Mouse (Mus musculus) hindbrain, embryonic 15.5 days (tissue): ENCODE measurements around the gene Map3k1. TPM values are rescaled to one million over a fixed set of nuclear protein-coding genes. Genes with fewer than 3 reads are reported as not detected.

Experiments used
- ATAC-seq: fragments of 200-750 bp; cut with Nextera tagmentation; 2 replicates; pipeline ENCODE4 v1.8.0; 2017; ENCODE audit warnings: low read depth, moderate number of reproducible peaks, moderate TSS enrichment; ENCODE audit not compliant: low FRiP score
- H3K27ac ChIP-seq: fragments of 300-500 bp; sonication (generic); replicated peaks from 2 replicates; pipeline ENCODE4 v1.5.1; 2015; ENCODE audit warnings: mild to moderate bottlenecking, inconsistent platforms
- H3K27me3 ChIP-seq: fragments of 300-500 bp; sonication (generic); 2 replicates; pipeline ENCODE4 v1.6.1; 2015; ENCODE audit warnings: control low read depth, inconsistent platforms
- H3K36me3 ChIP-seq: fragments of 300-500 bp; sonication (generic); 2 replicates; pipeline ENCODE4 v1.6.1; 2015; ENCODE audit warnings: control low read depth, inconsistent platforms
- H3K4me1 ChIP-seq: fragments of 300-500 bp; sonication (generic); replicated peaks from 2 replicates; pipeline ENCODE4 v1.6.1; 2015; ENCODE audit warnings: control low read depth, inconsistent platforms
- H3K4me2 ChIP-seq: fragments of 300-500 bp; sonication (generic); 2 replicates; pipeline ENCODE4 v1.6.1; 2015; ENCODE audit warnings: moderate library complexity, mild to moderate bottlenecking, inconsistent platforms
- H3K4me3 ChIP-seq: fragments of 300-500 bp; sonication (generic); 2 replicates; pipeline ENCODE4 v1.5.1; 2015; ENCODE audit warnings: mild to moderate bottlenecking, inconsistent platforms
- H3K9ac ChIP-seq: fragments of 300-500 bp; sonication (generic); 2 replicates; pipeline ENCODE4 v1.6.1; 2015; ENCODE audit warnings: inconsistent platforms
- H3K9me3 ChIP-seq: fragments of 300-500 bp; sonication (generic); 2 replicates; pipeline ENCODE4 v1.6.1; 2016; ENCODE audit warnings: control low read depth, inconsistent platforms
- WGBS: fragments of 180-500 bp; shearing (Covaris S2); methylation state at CpG from one replicate; pipeline ENCODE4 v1.1.7; 2015; 5-methylcytosine and 5-hydroxymethylcytosine counted together
- polyA plus RNA-seq: library from polyadenylated mRNA; unstranded; fragments of >200 nt; fragmentation: Nextera tagmentation; extraction: Ambion mirVana; gene quantifications from 2 replicates; pipeline ENCODE4 v1.2.1, GENCODE M21; 2015

Map3k1 gene
- polyA plus RNA-seq, 1 experiment from 2014 or later = 11.3 TPM

DNA sequence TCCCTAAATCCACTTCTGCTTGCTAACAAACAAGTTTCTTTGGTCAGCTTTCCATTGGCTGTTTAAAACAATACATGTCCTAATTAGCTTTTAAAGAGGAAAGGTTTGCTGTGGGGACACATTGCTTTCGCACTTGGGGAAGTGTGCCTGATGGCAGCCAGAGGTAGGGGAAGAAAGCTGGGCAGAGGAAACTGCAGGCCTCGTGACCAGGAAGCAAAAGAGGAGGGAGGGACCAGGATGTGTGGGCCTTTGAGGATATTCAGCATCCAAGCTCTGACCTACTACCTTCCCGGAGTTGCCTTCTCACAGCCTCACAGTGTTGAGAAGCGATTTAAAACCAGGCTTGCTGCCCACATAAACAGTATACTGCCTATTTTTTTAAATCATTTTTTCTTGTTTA, 15.4 kb upstream of the Map3k1 start:
- Histone ChIP-seq H3K9me3 (no peaks in the 10 kb centered on the region), H3K36me3 (no peaks in the 10 kb centered on the region), H3K4me3 (no peak overlapping the region), H3K4me2 (no peak overlapping the region), H3K27ac (no peak overlapping the region), H3K9ac (no peak overlapping the region), H3K27me3 (no peaks in the 10 kb centered on the region), H3K4me1 (no peaks in the 10 kb centered on the region)
- 79% methylated on average over 4 of the region's 4 CpGs for WGBS
- ATAC-seq = no peak

DNA sequence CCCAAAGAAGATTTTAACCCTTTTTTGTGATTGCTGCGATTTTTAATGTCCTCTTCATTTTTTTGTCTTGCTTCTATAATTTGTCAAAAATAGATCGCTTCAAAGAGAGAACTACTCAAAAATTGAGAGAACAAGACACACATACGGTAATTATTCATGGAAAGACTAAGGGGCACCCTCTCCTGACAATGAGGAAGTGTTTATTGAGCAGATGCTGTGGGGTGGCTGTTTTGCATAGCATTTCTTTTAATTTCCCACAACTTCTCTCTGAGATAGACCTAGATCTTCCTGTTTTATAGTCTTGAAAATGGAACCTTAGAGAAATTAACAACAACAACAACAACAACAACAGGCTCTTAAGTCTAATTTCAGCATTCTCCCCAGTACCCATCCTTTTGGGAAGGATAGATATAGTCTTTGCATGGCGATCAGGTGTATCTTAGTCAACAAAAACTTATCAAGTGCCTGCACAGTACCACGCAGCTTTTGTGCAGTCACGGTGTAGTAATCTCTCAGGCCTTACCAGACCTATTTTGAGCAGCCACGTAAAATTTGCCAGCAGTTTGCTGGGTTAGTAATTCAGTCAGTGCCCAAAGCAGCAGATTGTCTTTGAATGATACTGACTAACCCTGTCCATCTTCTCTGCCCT, 13.1 kb upstream of the Map3k1 start:
- WGBS = 91% methylated on average over 7 of the region's 7 CpGs
- Histone ChIP-seq H3K4me2 (no peak overlapping the region), H3K9me3 (no peaks in the 10 kb centered on the region), H3K27me3 (no peaks in the 10 kb centered on the region), H3K36me3 (no peaks in the 10 kb centered on the region), H3K4me1 (no peaks in the 10 kb centered on the region), H3K9ac (no peak overlapping the region), H3K4me3 (no peak overlapping the region), H3K27ac (no peak overlapping the region)
- no peak for ATAC-seq

DNA sequence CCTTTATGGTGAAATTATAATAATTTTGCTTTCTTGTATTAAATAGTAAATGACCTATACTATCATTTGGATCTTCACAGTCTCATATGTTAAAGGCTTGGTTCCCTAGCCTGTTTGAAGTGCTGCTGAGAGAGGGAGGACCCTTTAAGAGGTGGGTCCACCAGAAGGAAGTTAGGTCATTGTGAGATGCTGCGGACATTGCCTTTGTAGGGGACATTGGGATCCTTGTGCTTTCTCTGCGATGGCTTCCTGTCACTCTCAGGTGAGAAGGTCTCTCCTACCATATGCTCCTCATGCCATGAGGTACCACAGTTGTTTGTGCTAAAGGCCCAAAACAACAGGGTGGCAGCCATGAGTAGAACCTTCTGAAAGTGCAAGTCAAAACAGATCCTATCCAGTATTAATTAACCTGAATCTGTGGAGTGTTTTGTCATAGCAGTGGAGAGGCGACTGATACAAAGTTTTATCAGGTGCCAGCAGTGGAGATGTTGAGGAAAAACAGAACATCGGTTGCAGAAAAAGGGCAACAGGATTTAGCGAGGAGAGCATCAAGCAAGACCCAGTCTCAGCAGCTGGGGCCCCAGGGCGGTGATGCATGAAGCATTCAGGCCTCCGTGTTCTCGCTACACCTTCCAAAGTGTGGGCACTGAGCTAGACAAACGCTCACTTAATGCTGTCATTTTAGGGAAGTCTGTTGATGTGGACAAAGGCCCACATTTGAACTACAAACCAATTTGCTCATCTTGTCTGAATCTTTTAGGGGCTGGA, 11.0 kb upstream of the Map3k1 start:
- no peak for ATAC-seq
- Histone ChIP-seq H3K9ac (no peak overlapping the region), H3K9me3 (no peaks in the 10 kb centered on the region), H3K27ac (no peak overlapping the region), H3K27me3 (no peaks in the 10 kb centered on the region), H3K4me2 (no peak overlapping the region), H3K36me3 (no peaks in the 10 kb centered on the region), H3K4me1 (no peaks in the 10 kb centered on the region), H3K4me3 (no peak overlapping the region)
- 76% methylated on average over 9 of the region's 9 CpGs for WGBS

DNA sequence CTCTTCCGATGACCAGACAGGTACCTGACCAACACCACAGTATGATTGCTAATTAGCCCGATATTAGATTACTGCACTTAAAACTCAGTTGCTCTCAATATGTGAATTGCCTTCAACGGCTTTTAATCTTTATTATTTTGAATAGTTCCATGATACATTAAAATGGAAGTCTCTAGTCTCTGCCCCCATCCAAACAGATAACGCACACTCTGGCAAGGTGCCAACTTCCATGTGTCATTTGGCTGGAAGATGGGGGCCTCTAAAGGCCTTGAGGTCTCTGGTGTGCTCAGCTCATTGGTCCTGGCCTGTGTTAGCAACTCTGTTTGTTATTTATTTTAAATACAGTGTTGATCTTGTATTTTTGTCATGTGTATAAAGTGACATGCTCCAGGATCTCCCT, 10.3 kb upstream of the Map3k1 start:
- H3K27me3 ChIP-seq = no peaks in the 10 kb centered on the region
- H3K9ac ChIP-seq = no peak overlapping the region
- H3K4me1 ChIP-seq = no peaks in the 10 kb centered on the region
- no peaks in the 10 kb centered on the region for H3K9me3 ChIP-seq
- no peak overlapping the region for H3K4me3 ChIP-seq
- WGBS = 83% methylated on average over 4 of the region's 4 CpGs
- H3K36me3 ChIP-seq = no peaks in the 10 kb centered on the region
- no peak for ATAC-seq
- no peak overlapping the region for H3K4me2 ChIP-seq
- H3K27ac ChIP-seq = no peak overlapping the region

DNA sequence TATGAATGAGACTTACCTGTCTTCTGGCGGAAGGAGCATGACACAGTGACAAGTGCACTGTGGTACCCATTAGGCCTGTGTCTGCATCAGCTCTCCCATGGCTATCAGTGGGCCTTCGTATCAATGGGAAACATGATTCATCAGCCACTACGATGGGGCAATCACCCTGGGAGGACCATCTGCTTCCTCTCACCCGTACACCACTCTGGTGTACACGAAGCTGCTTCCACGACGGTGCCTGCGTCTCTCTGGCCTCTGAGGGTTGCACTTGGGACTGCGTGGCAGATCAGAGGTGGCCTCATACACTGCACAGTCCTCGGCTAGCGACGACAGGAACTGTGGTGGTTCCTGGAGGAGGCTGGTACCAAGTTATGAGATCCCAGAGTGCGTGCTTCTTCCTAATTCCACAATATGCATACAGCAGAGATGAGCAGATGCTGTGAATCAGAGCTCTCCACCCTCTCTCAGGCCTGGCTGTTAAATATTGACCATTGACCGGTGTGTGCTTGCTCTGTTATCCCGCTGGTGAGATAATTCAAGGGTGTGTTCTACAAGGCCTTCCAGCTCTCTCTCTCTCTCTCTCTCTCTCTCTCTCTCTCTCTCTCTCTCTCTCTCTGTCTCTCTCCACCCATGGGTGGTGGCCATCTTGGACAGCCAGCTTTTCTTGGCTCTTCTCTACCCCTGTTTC, 9.6 kb upstream of the Map3k1 start:
- Histone ChIP-seq H3K9me3 (no peaks in the 10 kb centered on the region), H3K9ac (no peak overlapping the region), H3K4me3 (no peak overlapping the region), H3K4me2 (no peak overlapping the region), H3K27me3 (no peaks in the 10 kb centered on the region), H3K4me1 (no peaks in the 10 kb centered on the region), H3K36me3 (no peaks in the 10 kb centered on the region), H3K27ac (no peak overlapping the region)
- no peak for ATAC-seq
- WGBS = 85% methylated on average over 15 of the region's 15 CpGs

DNA sequence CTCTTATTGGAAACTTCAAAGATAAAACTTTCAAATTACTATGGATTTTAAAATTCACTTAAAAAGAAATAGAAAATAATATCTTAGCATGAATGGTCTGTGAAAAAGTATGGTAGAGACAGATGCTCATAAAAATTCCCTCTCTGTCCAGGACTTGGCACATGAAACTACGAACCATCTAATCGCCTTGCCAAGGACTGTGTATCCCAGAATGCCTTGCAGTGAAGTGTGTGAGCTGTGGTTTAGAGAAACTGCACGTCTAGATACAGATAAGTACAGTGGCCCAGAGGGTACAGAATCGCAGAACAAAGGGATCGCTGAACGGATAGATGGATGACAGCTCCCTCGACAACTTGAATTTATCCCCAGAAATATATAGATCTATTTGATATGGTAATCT, 9.0 kb upstream of the Map3k1 start:
- WGBS = 80% methylated on average over 7 of the region's 7 CpGs
- no peak for ATAC-seq
- H3K4me3 ChIP-seq = no peak overlapping the region

DNA sequence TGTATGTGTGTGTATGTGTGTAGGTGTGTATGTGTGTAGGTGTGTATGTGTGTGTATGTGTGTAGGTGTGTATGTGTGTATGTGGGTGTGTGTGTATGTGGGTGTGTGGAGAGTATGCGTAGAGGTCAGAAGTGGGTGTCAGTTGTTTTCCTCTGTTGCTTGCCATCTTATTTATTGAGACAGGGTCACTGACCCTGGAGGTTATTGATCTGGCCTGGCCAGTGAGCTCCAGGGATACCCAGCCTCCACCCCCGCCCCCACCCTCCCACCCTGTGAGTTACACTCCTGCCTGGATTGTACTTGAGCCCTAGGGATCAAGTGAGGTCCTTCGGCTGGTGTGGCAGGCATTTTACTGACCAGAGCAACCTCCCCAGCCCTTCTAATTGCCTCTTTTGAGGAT, 7.6 kb upstream of the Map3k1 start:
- Histone ChIP-seq H3K27ac (no peak overlapping the region), H3K9ac (no peak overlapping the region), H3K36me3 (no peaks in the 10 kb centered on the region), H3K4me2 (no peak overlapping the region), H3K27me3 (no peaks in the 10 kb centered on the region), H3K4me3 (no peak overlapping the region), H3K9me3 (no peaks in the 10 kb centered on the region), H3K4me1 (no peaks in the 10 kb centered on the region)
- no peak for ATAC-seq
- WGBS = 88% methylated on average over 3 of the region's 3 CpGs

More for the DNA sequence above, 9.0 kb upstream of the Map3k1 start:
- Histone ChIP-seq H3K36me3 (no peaks in the 10 kb centered on the region), H3K27ac (no peak overlapping the region), H3K9me3 (no peaks in the 10 kb centered on the region), H3K27me3 (no peaks in the 10 kb centered on the region), H3K9ac (no peak overlapping the region), H3K4me1 (no peaks in the 10 kb centered on the region), H3K4me2 (no peak overlapping the region)

DNA sequence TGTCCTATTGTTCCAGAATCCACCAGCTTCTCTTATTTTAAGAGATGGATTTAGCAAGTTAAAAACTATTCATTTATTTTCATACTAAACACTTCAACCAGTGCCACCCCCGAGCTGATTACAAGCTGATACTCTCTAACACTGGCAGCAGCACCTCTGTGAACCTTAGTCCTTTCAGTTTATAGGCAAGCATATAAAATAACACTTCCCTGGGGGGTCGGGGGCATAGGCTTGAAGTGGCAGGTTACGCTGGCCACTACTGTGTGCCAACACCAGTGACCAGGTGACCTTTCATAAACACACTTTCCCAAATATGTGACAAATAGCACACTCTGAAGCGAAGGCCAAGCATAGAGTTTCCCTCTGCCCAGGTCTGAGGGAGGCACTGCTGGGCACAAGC, 6.7 kb upstream of the Map3k1 start:
- 94% methylated on average over 4 of the region's 4 CpGs for WGBS
- Histone ChIP-seq H3K4me3 (no peak overlapping the region), H3K27me3 (no peaks in the 10 kb centered on the region), H3K27ac (no peak overlapping the region), H3K36me3 (no peaks in the 10 kb centered on the region), H3K9ac (no peak overlapping the region), H3K4me2 (no peak overlapping the region), H3K9me3 (no peaks in the 10 kb centered on the region), H3K4me1 (no peaks in the 10 kb centered on the region; the same call in 1 of the 2 replicates)
- ATAC-seq = no peak

DNA sequence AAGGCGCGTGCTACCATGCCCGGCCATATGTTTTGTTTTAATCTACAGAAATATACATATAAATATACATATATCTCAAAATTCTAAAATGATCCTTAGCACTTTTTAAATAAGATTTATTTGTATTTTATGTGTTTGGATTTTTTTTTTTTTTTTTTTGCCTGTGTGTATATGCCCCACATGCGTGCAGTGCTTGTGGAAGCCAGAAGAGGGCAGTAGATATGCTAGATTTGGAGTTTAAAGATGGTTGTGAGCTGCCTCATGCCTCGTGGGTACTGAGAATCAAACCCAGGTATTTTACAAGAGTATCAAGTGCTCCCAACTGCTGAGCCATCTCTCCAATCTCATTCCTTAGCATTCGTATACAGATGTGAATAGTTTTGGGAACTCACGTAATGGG, 6.2 kb upstream of the Map3k1 start:
- Histone ChIP-seq H3K4me2 (no peak overlapping the region), H3K4me1 (peaks cover 2% of the 10 kb centered on the region), H3K27ac (no peak overlapping the region), H3K9ac (no peak overlapping the region), H3K9me3 (no peaks in the 10 kb centered on the region), H3K27me3 (no peaks in the 10 kb centered on the region), H3K4me3 (no peak overlapping the region), H3K36me3 (no peaks in the 10 kb centered on the region)
- ATAC-seq = no peak
- 98% methylated on average over 7 of the region's 7 CpGs for WGBS

DNA sequence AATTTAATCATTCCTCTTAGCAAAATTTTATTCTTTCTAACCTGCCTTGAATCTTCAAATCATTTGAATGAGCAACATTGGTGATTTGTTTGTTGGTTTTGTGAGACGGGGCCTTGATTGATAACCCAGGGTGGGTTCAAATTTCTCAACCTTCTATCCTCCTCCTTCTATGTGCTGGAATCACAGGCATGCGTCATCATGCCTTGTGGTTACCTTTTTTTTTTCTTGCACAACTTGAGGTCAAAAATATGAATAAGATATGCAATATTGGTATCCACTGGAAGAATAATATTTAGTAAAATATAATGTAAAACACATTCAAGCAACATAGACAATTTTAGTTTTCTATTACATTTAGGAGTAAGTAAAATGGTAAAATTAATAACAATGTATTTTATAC, 3.9 kb upstream of the Map3k1 start:
- Histone ChIP-seq H3K4me2 (no peak overlapping the region), H3K4me3 (no peak overlapping the region), H3K9me3 (no peaks in the 10 kb centered on the region), H3K27me3 (no peaks in the 10 kb centered on the region), H3K9ac (no peak overlapping the region), H3K27ac (no peak overlapping the region), H3K4me1 (peaks cover 6% of the 10 kb centered on the region), H3K36me3 (no peaks in the 10 kb centered on the region)
- WGBS = 92% methylated on average over 2 of the region's 2 CpGs
- ATAC-seq = no peak

DNA sequence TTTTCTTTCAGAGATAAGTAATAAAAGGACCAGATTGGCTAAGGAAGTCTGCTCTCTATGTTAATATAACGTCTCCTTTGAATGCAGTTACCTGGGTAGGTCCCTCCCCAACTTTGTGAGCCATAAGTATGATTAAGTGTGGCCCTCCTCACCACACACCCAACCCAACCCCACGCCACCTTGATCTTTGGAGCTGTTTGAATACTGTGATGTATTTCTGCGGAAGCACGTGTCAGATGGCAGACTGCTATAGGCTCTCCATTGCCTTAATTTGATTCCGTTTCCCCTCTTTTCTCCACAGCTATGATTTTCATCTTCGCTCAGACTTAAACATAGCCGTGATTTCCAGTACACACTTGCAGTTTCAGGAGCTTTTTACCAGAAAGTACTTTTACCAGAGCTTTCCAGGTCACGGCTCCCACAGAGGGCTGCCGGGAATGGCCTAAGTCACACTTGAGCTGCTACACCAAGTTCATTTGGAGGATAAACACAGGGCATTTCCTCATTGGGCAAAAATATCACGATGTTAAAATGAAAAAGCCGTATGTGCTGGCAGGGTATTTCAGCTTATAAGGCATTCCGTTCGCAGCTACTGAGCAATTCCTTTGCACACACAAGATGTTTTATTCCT, 2.3 kb upstream of the Map3k1 start:
- H3K9me3 ChIP-seq = no peaks in the 10 kb centered on the region
- no peak overlapping the region for H3K9ac ChIP-seq
- H3K36me3 ChIP-seq = no peaks in the 10 kb centered on the region
- H3K4me1 ChIP-seq = peaks cover 16% of the 10 kb centered on the region
- no peak overlapping the region for H3K4me2 ChIP-seq
- ATAC-seq = no peak
- no peak overlapping the region for H3K4me3 ChIP-seq
- 84% methylated on average over 13 of the region's 13 CpGs for WGBS
- H3K27ac ChIP-seq = no peak overlapping the region
- no peaks in the 10 kb centered on the region for H3K27me3 ChIP-seq
